Mouse (Mus musculus) gastrocnemius, adult 8-10 months (tissue): ENCODE measurements around the gene Speer4c. TPM values are rescaled to one million over a fixed set of nuclear protein-coding genes. Genes with fewer than 3 reads are reported as not detected.
"Not testable (repeated sequence)": the region's sequence is repeated elsewhere in the genome, so short reads cannot be mapped to it uniquely, and the experiment has no call there.

ENCODE experiments used
- DNase-seq, 2 experiments: peaks; one replicate each; pipeline ENCODE4 v3.0.0; 2022; ENCODE audit warnings: low spot score in 2 of 2
- total RNA-seq, 4 experiments: library from RNA; stranded (reverse); gene quantifications; 2 replicates each; pipeline ENCODE4 v1.2.4; 2022

Speer4c gene
- not detected for total RNA-seq

GRCm38 (mm10) chr5:15714171-15714570 lies at the start of gene Speer4c:
Speer4c (minus strand) TSS chr5:15714271.
- DNase-seq, result not testable (repeated sequence)

DNA sequence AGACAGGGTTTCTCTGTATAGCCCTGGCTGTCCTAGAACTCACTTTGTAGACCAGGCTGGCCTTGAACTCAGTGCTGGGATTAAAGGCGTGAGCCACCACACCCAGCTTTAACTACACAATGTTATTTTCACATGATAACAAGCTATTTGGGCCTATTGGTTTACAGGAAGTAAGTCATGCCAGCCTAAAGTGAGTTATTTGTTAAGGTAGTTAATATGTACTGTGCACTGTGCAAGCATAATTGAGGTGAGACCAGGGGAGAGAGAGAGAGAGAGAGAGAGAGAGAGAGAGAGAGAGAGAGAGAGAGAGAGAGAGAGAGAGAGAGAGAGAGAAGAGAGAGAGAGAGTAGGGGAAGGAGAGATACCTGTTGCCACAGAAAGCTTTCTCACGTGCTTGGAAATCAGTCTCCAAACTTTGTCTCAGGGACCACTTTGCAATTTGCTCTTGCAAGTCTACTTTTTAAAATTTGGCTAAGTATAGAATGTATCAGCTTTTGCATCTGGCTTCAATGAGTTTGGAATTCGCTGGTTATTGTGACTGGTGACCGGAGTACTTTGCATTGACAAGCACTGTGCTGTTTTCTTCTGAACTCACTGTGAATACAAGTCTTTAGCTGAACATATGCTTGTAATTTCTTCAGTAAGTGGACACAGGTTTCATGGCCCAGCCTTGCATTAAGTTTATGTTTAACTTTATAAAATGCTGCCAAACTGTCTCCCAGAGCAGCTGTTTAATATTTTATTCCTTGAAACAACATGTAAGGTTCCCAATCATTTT lies 33.6 kb upstream of the Speer4c start:
- no peak for DNase-seq

DNA sequence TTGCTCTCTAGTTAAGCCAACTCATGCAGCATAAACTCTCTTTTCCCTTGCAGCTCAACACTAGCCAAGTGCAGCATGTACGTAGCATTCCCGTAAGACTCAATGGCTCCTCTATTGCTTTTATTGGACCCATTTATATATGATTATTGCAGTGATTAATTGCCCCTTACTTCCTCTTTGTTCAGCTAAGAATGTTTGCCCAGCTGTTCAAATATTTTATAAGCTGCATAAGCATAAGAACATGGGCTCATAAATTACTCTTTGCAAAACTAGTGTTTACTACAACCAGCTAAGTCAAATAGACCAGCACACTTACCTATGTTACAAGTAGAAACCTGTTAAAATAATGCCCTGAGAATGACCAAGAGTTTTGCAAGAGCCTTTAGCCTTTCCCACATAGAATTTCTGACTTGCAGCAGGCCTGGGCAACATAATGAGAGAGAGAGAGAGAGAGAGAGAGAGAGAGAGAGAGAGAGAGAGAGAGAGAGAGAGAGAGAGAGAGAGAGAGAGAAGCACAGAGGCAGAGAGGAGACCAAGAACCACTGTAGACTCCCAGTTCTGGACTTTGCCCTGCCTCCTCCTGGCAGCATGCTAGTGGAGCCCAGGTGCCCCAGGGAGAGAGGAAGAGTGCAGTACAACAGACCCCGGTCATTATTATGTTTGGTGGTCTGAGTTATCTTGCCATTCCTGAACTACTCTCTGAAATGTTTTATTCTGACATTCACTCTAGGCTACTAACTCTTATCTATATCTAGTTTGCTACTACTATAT lies 20.2 kb upstream of the Speer4c start:
- no peak for DNase-seq

- DNase-seq, result not testable (repeated sequence)
Measured at GRCm38 (mm10) chr5:15702891-15703290, 11.2 kb downstream of the Speer4c start.

GRCm38 (mm10) chr5:15697719-15698118 lies 16.4 kb downstream of the Speer4c start:
- not testable (repeated sequence) for DNase-seq

DNA sequence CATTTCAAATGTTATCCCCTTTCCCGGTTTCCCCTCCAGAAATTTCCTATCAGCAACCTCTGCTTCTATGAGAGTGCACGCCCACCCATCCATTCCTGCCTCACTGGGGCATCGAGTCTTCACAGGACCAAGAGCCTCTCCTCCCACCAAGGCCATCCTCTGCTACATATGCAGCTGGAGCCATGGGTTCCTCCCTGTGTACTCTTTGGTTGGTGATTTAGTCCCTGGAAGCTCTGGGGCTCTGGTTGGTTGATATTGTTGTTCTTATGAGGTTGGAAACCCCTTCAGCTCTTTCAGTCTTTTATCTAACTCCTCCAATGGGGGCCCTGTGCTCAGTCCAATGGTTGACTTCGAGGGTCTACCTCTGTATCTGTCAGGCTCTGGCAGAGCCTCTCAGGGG lies 22.2 kb downstream of the Speer4c start:
- DNase-seq, result not testable (repeated sequence)

GRCm38 (mm10) chr5:15690822-15691221 lies 23.2 kb downstream of the Speer4c start:
- DNase-seq, result not testable (repeated sequence)

DNA sequence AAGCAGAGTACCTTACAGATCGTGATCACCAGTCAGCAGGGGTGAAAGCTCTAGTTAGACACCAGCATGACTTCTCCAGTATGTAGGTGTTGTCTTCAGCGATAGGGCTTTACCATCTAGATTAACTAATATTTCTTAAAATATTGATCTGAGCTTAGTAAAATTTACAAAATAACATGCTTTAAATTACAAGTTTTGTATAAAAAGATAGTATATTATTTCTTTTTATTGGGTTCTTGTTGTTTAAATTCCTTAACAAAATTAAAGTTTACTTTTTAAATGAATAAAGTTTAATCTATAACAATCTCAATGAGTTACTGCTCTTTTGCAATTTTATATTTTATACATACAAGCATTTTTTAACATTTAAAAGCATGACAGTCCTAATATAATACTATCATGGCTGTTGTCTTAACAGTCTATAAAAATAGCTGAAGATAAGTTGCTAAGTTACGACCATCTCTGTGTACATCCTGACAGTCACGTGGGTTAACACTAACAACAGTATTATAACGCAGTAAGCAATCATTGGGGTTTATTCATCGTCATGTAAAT lies 24.3 kb downstream of the Speer4c start:
- not testable (repeated sequence) for DNase-seq

DNA sequence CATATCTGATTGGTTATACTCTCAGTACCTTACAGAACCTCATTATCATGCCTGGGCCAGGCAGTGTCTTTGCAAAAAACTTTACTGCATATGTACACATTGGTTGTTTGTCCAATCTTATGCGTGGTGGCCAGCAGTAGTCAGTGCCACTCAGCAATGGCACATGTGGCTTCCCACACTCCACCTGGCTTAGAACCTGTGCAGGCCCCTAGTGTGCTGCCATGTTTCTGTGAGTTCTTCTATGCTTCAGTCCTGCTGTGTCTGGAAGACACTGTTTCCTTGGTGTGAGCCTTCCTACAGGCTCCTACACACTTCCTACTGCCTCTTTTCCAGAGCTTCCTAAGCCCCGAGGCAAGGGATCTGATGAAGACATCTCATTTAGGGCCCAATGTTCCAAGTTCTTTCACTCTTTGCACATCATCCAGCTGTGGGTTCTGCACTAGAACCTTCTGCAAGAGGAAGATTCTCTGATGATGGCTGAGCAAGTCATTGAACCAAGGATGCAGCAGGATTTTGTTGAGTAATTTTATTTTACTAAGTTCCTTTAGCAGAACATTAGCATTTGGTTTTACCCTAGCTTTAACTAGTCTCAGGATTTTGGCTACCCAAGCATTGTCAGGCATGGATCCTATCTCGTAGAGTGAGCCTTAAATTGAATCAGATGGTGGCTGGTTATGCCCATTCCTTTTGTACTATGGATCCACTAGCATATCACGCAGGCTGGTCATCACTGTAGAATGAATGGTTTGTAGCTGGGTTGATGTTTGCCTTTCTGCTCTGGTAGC lies 25.0 kb downstream of the Speer4c start:
- not testable (repeated sequence) for DNase-seq

DNA sequence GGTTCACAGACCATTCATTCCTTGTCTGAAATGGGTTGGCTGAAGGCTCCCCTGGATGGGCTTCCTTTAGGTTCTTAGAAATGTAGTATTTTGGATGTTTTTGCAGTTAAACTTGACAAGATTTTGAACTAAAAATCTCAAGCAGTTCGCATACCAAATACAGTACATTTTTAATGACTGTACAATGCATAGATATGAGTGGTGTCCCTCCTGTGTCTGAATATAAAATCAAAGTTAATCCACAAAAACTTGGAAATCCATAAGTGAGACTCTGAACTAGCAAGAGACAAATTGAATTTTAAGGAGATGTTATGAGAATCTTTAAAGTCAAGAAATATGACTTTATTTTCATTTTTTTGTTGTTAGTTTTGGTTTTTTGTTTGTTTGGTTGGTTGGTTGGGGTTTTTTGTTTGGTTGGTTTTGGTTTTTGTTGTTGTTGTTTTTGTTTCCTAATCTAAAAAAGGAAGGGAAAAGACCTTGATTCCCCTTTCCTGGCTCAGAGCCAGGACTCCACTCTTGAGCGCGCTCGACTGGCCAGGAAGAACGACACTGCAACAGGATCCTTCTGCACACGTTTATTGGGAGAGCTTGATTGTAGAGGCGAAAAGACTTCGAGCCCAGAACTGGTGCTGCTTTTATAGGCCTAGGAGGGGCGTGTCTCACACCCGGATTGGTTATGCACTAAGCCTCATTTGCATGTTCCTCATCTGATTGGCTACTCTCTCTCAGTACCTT lies 32.6 kb downstream of the Speer4c start:
- not testable (repeated sequence) for DNase-seq

- DNase-seq, result not testable (repeated sequence)
Measured at GRCm38 (mm10) chr5:15679980-15680949, 33.8 kb downstream of the Speer4c start.

DNA sequence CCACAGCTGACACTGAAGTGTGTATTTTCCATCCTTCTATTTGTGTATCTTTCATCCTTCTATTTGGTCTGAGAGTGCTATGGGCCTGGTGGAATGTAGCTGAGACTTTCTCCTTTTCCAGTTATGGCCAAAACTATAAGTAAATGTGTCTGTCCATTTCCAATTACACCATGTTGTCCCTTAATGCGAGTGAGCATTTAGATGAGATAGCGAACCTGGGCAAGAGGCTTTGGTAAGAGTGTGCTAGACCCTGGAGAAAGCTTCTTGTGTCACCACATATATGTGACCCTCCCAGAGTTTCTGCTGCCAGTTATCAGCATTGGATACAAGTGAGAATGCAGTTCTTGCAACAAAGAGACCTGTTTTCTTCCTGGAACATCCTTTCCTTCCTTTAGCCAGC lies 35.2 kb downstream of the Speer4c start:
- not testable (repeated sequence) for DNase-seq

- not testable (repeated sequence) for DNase-seq
Measured at GRCm38 (mm10) chr5:15677750-15678149, 36.3 kb downstream of the Speer4c start.

DNA sequence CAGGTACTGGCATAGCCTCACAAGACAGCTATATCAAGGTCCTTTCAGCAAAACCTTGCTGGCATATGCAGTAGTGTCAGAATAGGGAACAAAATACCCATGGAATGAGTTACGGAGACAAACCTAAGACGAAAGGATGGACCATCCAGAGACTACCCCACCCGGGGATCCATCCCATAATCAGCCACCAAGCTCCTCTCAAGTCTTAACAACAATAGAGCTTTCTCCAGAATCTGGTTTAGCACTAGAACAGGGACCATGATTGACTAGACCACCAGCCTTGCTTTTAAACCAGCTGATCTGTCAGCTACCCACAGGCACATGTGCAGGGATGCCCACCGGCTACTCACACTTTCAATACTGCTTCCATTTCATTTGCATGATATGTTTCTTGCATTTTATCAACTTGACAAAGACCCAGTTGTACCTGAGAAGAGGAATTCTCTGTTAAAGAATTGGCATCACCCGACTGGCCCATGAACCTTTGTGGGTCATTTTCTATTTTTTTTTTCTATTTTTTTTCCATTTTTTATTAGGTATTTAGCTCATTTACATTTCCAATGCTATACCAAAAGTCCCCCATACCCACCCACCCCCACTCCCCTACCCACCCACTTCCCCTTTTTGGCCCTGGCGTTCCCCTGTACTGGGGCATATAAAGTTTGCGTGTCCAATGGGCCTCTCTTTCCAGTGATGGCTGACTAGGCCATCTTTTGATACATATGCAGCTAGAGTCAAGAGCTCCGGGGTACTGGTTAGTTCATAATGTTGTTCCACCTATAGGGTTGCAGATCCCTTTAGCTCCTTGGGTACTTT lies 39.4 kb downstream of the Speer4c start:
- DNase-seq, result not testable (repeated sequence)

DNA sequence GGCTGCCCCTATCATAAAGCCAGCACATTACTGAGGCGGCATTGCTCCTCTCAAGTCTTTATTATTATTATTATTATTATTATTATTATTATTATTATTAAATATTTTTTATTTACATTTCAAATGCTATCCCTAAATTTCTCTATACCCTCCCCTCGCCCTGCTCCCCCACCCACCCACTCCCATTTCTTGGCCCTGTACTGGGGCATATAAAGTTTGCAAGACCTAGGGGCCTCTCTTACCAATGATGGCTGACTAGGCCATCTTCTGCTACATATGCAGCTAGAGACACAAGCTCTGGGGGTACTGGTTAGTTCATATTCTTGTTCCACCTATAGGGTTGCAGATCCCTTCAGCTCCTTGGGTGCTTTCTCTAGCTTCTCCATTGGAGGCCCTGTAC lies 40.1 kb downstream of the Speer4c start:
- not testable (repeated sequence) for DNase-seq

DNA sequence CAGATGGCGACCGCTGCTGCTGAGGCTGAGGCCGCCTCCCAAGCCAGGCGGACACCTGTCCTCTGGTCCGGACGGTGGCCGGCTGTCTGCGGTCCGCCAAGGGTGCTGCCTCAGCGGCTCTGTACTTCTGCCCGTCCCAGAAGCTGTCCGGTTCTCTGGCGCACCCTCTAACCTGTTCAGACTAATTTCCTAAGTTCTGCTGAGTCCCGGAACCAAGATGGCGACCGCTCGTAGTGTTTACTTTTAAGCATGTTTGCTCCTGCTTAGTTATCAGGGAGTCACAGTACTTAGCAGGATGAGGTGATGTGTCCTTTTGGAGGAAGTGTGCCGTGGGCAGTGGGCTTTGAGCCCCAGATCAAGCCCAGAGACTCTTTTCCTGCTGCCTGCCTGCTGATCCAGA lies 43.3 kb downstream of the Speer4c start:
- not testable (repeated sequence) for DNase-seq

- not testable (repeated sequence) for DNase-seq
Measured at GRCm38 (mm10) chr5:15663847-15664246, 50.2 kb downstream of the Speer4c start.
